Mouse (Mus musculus) spleen, adult 12 weeks (tissue): ENCODE results near the gene Adat3.
"Not testable (repeated sequence)": the region's sequence is repeated elsewhere in the genome, so short reads cannot be mapped to it uniquely, and the experiment has no call there.

Experiments
- DNase-seq: peaks from one replicate; pipeline ENCODE4 v3.0.0; 2022; ENCODE audit warnings: low spot score

Gene Adat3

DNA sequence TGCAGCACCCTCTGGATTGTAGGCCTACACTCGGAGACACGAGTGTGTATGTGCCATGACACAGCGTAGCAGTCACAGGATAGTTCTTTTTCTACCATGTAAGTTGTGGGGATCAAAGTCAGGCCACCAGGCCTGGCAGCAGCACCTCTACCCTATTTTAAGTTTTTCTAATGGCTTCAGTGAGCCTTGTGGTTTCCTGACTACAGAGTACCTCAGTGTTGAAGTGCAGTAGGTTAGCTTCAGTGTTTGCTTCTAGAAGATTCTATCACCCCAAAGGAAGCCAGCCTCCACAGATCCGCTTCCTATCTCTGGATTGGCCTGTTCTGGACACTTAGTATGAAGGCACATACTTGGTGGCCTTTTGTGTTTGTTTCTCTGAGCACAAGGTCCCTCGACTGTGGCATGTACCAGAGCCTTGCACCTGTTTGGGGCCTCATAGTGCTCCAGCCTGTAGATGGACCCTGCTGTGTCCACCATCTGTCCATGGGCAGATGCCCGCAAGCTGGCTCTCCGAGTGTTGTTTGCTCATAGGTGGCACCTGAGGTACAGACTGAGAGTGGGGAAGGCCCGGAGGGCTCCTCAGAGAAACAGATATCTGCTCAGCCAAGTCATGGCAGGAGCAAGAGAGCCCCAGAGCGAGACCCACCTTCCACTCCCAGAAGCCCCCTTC, 7.6 kb downstream of the Adat3 start:
- DNase-seq, result no peak

DNA sequence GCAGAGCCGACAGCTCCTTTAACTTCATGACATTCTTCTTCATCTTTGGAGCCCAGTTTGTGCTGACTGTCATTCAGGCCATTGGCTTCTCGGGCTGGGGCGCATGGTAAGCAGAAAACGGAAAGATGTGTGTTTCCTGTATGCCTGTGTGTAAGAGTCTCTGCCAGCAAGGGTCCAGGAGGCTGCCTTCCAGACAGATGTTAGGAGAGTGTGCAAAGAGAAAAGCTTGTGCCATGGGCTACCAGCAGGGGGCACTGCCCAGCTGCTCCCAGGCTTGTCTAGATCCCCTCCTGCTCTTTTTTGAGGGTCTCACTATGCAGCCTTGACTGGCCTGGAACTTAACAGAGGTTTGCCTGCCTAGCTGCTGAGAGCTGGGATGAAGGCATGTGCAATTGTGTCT, 8.3 kb downstream of the Adat3 start:
- peak; percentile 40 for DNase-seq

GRCm38 (mm10) chr10:80611905-80612304, 9.2 kb downstream of the Adat3 start:
- no peak for DNase-seq

- DNase-seq, result no peak
Measured at GRCm38 (mm10) chr10:80613821-80614220, 11.1 kb downstream of the Adat3 start.

DNA sequence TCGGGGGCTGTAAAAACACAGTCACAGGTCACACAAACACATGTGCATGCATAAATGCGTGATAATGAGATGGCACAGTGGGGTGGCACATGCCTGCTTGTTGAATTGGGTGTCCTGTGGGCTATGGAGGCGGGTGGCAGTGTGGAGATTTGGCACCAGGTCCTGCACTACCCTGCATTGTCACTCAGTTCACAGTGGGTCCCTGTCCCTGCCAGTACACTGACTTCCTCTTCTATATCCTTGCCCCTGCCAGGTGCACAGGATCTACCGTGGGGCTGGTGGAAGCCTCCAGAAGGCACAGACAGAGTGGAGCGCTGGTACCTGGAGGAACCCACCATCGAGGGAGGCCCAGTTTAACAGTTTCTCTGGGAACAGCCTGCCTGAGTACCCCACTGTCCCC, 11.7 kb downstream of the Adat3 start:
- DNase-seq, result no peak

DNA sequence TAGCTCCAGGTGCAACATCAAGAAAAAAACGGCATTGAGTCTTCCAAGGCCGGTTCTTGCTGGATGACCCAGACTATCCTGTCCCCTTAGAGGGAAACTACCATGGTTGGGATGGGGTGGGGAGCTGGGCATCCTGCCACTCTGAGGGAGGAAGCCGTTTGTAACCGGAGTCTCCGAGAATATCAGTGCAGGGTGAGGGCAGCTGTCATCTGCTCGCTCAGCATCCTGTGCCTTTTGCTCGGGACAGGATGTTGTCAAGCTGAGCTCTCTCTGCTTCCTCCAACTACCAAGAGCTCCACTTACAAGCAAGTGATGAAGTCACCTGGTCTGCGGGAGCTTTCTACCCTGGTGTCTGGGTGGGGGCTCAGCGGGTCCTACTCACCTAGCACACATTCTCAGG, 15.5 kb downstream of the Adat3 start:
- no peak for DNase-seq

- DNase-seq, result no peak
Measured at GRCm38 (mm10) chr10:80619465-80620244, 17.0 kb downstream of the Adat3 start.

DNA sequence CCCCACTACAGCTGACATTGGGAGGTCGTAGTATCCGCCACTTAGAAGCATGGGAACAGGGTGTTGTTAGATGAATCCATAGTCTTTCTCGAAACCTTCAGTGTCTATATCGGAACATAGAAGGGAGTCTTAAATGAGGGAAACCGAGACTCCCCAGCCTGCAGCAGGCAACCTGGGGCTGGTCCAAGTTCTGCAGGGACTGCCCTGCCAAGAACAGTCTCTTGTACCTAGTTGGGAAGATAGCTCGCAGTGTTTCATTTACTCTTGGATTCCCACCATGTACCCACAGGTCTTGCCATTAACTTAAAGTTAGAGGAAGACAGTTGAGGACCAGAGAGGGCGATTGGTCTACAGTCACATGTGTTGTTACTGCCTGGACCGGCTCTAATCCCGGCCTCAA, 17.7 kb downstream of the Adat3 start:
- DNase-seq, result no peak

DNA sequence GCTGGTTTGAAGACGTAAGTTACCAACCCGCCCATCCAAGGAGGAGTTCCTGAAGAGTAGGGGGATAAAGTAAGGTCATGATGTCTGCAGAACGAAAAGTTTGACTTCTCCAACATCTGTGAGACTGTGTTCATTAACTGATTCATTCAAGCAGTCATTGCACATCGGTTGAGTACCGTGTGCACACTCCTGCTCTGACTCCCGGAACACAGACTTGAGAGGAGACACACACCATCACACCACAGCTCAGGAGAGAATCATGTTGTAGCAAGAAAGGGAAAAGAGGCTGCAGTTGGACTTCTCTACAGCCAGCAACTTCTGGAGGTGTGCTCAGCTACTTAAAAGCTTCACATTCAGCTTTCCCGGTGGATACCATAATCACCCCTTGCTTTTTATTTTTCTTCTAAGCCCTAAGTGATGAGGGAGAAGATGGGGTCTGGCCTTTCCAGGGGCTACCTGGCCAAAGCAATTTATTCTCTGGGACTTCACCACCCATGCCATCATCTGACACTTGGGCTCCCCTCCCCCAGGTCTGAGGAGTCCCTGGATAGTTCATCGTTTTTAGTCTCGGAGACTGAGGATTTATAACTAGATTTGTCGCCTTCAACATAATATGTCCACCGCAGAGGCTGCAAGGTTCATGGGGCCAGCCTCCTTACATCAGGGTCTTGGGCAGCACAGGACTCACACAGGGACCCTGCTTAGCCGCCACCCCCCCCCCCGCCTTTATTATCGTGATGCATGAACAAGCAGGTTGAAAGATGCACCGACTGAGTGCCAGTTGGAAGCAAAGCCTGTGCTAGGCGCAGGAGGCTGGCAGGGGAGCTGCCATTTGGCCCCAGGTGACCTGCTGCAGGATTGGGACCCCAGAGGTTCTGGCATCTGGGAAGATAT, 18.4 kb downstream of the Adat3 start:
- DNase-seq, result no peak

- no peak for DNase-seq
Measured at GRCm38 (mm10) chr10:80621690-80621939, 18.9 kb downstream of the Adat3 start.

GRCm38 (mm10) chr10:80621940-80622660, 19.4 kb downstream of the Adat3 start:
- DNase-seq, result peak; percentile 98

DNA sequence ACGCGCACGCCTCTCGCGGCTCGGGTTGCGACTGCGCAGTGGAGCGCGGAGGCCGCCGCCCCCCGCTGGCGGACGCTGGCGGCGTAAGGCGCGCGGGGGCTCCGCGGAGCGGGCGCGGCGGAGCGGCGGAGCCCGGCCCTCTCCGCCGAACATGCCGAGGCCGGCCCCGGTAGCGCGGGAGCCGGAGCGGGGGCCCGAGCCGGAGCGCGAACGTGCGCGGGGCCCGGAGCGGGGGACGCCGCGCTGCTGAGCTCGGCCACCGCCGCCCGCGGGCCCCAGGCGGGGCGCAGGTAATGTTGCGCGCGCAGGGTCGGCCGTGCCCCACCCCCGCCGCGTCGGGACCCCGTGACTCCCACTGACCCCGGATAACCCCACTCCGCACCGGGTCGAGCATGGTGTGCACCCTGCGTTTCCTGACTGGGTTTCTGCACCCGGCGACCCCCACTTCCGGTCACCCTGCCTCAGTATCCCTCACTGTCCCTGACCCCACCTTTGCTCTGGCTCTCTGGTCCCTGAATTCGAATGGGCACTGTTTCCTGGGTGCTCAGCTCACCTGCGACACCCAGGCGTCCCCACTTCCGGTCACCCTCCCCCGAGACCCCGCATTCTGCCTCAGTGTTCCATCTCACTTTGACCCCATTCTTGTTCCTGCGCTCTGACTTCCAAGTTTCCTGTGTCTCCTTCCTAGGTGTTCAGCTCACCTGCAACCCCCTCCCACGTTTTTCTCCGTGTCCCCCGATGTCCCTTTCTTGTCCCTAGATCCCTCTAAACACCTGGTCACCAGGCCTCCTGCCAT, 20.2 kb downstream of the Adat3 start, which contains the start of gene Csnk1g2:
Csnk1g2 (plus strand) TSS at position 178 of the 796 bp plus-strand sequence.
- DNase-seq, result no peak

- DNase-seq, result peak; percentile 51
Measured at GRCm38 (mm10) chr10:80623457-80624191, 20.9 kb downstream of the Adat3 start.

- no peak for DNase-seq
Measured at GRCm38 (mm10) chr10:80625764-80626163, 23.1 kb downstream of the Adat3 start.

DNA sequence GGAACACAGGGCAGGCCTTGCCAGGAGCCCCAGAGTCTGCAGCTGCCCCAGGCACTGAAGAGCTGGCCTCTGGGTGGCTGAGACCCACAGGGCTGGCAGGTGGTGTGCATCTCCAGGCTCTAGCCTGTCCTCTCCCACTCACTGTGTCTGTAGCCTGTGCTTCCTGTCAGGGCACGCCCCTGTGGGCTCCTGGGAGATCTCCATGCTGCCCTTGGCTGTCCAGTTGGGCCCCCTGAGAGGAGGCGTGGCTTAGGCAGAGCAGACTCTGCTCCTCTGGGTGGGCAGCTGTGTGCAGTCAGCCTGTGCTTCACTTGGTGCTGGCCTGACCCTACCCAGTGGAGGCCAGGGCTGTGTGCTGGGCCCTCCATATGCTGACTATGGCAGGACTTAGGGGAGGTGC, 25.0 kb downstream of the Adat3 start:
- no peak for DNase-seq

- no peak for DNase-seq
Measured at GRCm38 (mm10) chr10:80628925-80629324, 26.2 kb downstream of the Adat3 start.

DNA sequence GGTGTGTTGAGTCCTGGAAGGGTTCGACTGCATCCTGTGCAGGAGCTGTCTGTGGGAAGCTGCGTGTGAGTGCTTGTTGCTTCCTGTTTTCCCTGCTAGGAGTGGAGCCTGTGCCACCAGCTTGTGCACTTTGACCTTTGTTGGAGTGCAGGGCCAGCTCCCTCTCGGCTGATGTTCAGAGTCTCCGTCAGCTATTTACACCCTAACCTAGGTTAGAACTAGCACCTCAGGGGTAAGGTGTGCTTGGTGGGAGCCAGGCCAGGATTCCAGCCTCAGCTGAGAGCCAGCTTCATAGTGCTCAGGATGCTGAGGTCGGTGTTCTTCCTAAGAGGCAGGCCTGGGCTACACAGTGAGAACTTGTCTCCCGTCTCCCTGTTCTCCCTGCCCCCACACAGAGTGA, 32.7 kb downstream of the Adat3 start:
- DNase-seq, result no peak

- DNase-seq, result no peak
Measured at GRCm38 (mm10) chr10:80646936-80647335, 44.3 kb downstream of the Adat3 start.

DNA sequence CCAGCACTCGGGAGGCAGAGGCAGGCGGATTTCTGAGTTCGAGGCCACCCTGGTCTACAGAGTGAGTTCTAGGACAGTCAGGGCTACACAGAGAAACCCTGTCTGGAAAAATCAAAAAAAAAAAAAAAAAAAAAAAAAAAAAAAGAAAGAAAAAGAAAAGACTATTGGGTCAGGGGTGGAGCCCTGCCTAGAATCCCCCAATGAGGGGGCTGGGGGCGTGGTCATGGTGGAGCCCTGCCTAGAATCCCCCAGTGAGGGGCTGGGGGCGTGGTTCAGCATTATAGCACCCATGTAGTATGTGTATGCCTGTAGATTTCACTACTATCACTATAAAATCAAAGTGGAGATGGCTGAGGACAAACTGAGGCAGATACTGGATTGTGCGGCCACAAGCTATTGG, 47.2 kb downstream of the Adat3 start:
- not testable (repeated sequence) for DNase-seq

DNA sequence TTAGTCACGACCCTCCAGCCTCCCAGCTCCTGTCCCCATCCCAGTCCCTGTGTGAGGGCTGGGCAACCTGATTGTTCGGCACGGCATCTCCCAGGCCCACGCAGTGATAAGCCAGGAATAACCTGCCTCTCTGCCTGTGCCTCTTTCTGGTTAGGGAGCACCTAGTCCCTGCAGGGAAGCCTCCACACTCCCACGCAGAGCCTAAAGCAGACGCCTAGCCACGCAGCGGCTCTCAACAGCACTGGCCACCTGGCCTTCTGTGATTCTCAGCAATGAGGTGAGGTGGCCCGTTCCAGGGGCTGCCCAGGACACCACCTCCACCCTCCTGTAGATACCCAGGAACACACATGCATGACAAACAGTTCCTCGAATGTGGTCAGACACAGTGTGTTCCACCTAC, 47.7 kb downstream of the Adat3 start:
- DNase-seq, result no peak
